Comparison of ENCODE assay signal across 27 mouse cellular contexts in the genomic region with DNA sequence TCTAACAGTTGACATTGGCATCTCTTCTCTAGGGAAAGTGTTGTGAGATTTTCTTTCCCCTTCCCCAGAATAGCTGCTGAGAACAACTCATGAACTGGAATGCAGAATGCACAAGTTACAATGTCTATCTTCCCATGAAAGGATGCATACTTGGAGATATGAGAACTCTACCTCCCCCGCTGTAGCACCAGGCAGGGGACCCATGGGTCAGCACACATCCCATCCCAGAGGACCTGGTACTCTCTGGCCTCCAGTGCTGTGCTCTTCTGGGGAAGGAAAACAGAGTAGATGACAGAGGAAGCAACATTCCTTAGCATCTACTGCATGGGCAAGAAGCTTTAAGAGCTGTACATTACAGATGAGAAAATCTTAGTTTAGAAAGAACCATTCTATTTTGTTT.
DNase-seq lines count a peak whose midpoint lies in the region; ATAC-seq lines count a peak whose summit lies in the region.
"Had no signal": no experiment of that assay in that cellular context is flagged by ENCODE, and none has a peak within 500 bp of the region (broad histone marks: within the 10 kb centered on the region; RNA-seq: fewer than 3 reads in every experiment).

No protein-coding gene starts in this region.

- no peak overlapping the region for H3K4me2 ChIP-seq in heart, embryonic 12.5 days
- H3K4me2 ChIP-seq in lung, embryonic 16.5 days (ENCODE audit: low read depth, low read length) = no peak overlapping the region
- no peak overlapping the region for H3K4me2 ChIP-seq in limb, embryonic 13.5 days (replicated peaks)
- H3K4me2 ChIP-seq: embryonic facial prominence, embryonic 12.5 days; forebrain, embryonic 15.5 days; heart, embryonic 11.5 days; hindbrain, embryonic 13.5 days; liver, embryonic 13.5 days; stomach, embryonic 15.5 days had no signal

- WGBS in heart, embryonic 12.5 days = 56% methylated on average over 1 of the region's 1 CpGs
- WGBS in lung, embryonic 16.5 days = 84% methylated on average over 1 of the region's 1 CpGs
- WGBS in limb, embryonic 13.5 days = 65% methylated on average over 1 of the region's 1 CpGs

- no peak for ATAC-seq in heart, embryonic 12.5 days (ENCODE audit: insufficient number of reproducible peaks, low FRiP score)
- no peak for ATAC-seq in lung, embryonic 16.5 days (ENCODE audit: low read depth)
- ATAC-seq in limb, embryonic 13.5 days (ENCODE audit: low FRiP score, low read depth) = no peak
- ATAC-seq: forebrain, embryonic 15.5 days; intestine, embryonic 16.5 days; Patski had no signal

- no peak for DNase-seq in heart, adult 18-20 months
- peak; percentile 29 for DNase-seq in kidney, adult 9 months
- no peak for DNase-seq in kidney, adult 11 months
- DNase-seq in lung, postnatal 10 days = no peak
- no peak for DNase-seq in urinary bladder, postnatal 4 days (ENCODE audit: low spot score in 2 of 2)
- DNase-seq: adrenal gland, postnatal 10 days; cerebellum, adult 11 months; cerebellum, adult 9-11 months; embryo, embryonic 11 days; liver, embryonic 13.5 days; lung, adult 18-20 months; lung, postnatal 14 days; midbrain, embryonic 14.5 days; right cerebral cortex, postnatal 14 days; thymus, adult 2 months; thymus, postnatal 36 days had no signal

- no peak overlapping the region for H3K4me3 ChIP-seq in heart, embryonic 12.5 days
- H3K4me3 ChIP-seq in lung, embryonic 16.5 days (ENCODE audit: low read length) = no peak overlapping the region
- H3K4me3 ChIP-seq in limb, embryonic 13.5 days = no peak overlapping the region
- H3K4me3 ChIP-seq: embryonic facial prominence, embryonic 12.5 days; forebrain, embryonic 10.5 days; forebrain, embryonic 15.5 days; hindbrain, embryonic 13.5 days; liver, embryonic 13.5 days; stomach, embryonic 15.5 days had no signal

- H3K4me1 ChIP-seq in heart, embryonic 12.5 days (replicated peaks) = peaks cover 37% of the 10 kb centered on the region
- no peaks in the 10 kb centered on the region; the same call in 1 of the 2 replicates for H3K4me1 ChIP-seq in lung, embryonic 16.5 days (replicated peaks; ENCODE audit: control insufficient read depth, insufficient read depth, low read length)
- H3K4me1 ChIP-seq in limb, embryonic 13.5 days = peaks cover 36% of the 10 kb centered on the region
- H3K4me1 ChIP-seq: liver, embryonic 13.5 days; stomach, embryonic 15.5 days had no signal

- H3K9ac ChIP-seq in heart, embryonic 12.5 days = no peak overlapping the region
- H3K9ac ChIP-seq in lung, embryonic 16.5 days (ENCODE audit: low read length) = no peak overlapping the region
- no peak overlapping the region for H3K9ac ChIP-seq in limb, embryonic 13.5 days
- H3K9ac ChIP-seq: embryonic facial prominence, embryonic 12.5 days; forebrain, embryonic 15.5 days; hindbrain, embryonic 13.5 days; liver, embryonic 13.5 days; stomach, embryonic 15.5 days had no signal

- no peaks in the 10 kb centered on the region for H3K9me3 ChIP-seq in heart, embryonic 12.5 days (replicated peaks)
- H3K9me3 ChIP-seq in lung, embryonic 16.5 days (ENCODE audit: control insufficient read depth, low read length) = no peaks in the 10 kb centered on the region
- no peaks in the 10 kb centered on the region for H3K9me3 ChIP-seq in limb, embryonic 13.5 days
- H3K9me3 ChIP-seq: embryonic facial prominence, embryonic 12.5 days; forebrain, embryonic 10.5 days; forebrain, embryonic 15.5 days; hindbrain, embryonic 13.5 days; liver, embryonic 13.5 days; stomach, embryonic 15.5 days had no signal

- H3K27me3 ChIP-seq in heart, embryonic 12.5 days (replicated peaks) = no peaks in the 10 kb centered on the region
- no peaks in the 10 kb centered on the region for H3K27me3 ChIP-seq in lung, embryonic 16.5 days (ENCODE audit: control insufficient read depth, insufficient read depth, low read depth, low read length)
- no peaks in the 10 kb centered on the region for H3K27me3 ChIP-seq in limb, embryonic 13.5 days
- H3K27me3 ChIP-seq: embryonic facial prominence, embryonic 12.5 days; forebrain, embryonic 15.5 days; hindbrain, embryonic 13.5 days; liver, embryonic 13.5 days; stomach, embryonic 15.5 days had no signal

- no peaks in the 10 kb centered on the region for H3K36me3 ChIP-seq in heart, embryonic 12.5 days
- no peaks in the 10 kb centered on the region for H3K36me3 ChIP-seq in lung, embryonic 16.5 days (ENCODE audit: control insufficient read depth, insufficient read depth, low read length)
- H3K36me3 ChIP-seq in limb, embryonic 13.5 days = no peaks in the 10 kb centered on the region
- H3K36me3 ChIP-seq: embryonic facial prominence, embryonic 12.5 days; forebrain, embryonic 10.5 days; forebrain, embryonic 15.5 days; hindbrain, embryonic 13.5 days; liver, embryonic 13.5 days; stomach, embryonic 15.5 days had no signal

- H3K27ac ChIP-seq in heart, embryonic 12.5 days (ENCODE audit: poor library complexity, severe bottlenecking) = 0 out of 2 replicates have a peak overlapping the region, but pooled peaks have one; percentile 27
- 0 out of 2 replicates have a peak overlapping the region, but pooled peaks have one; percentile 33 for H3K27ac ChIP-seq in lung, embryonic 16.5 days (ENCODE audit: low read length)
- 0 out of 2 replicates have a peak overlapping the region, but pooled peaks have one; percentile 15 for H3K27ac ChIP-seq in limb, embryonic 13.5 days
- H3K27ac ChIP-seq: embryonic facial prominence, embryonic 12.5 days; forebrain, embryonic 10.5 days; forebrain, embryonic 15.5 days; hindbrain, embryonic 13.5 days; liver, embryonic 13.5 days; stomach, embryonic 15.5 days had no signal
